Mouse (Mus musculus) frontal cortex, adult 2 months (tissue): Measurements from ENCODE around the gene Kcnk4. TPM values are rescaled to one million over a fixed set of nuclear protein-coding genes. Genes with fewer than 3 reads are reported as not detected.
"Not testable (repeated sequence)": the region's sequence is repeated elsewhere in the genome, so short reads cannot be mapped to it uniquely, and the experiment has no call there.

Experiments used
- DNase-seq, 2 experiments: peaks; one replicate each; pipeline ENCODE4 v3.0.0; 2022; ENCODE audit warnings: low spot score in 1 of 2; ENCODE audit errors: extremely low spot score in 1 of 2
- polyA plus RNA-seq: library from polyadenylated mRNA; depleted of rRNA; stranded (reverse); fragments of >200 nt; gene quantifications from 2 replicates; pipeline ENCODE4 v1.2.3, GENCODE M21; 2012

Gene Kcnk4
- polyA plus RNA-seq, 1 experiment = 22.3 TPM

DNA sequence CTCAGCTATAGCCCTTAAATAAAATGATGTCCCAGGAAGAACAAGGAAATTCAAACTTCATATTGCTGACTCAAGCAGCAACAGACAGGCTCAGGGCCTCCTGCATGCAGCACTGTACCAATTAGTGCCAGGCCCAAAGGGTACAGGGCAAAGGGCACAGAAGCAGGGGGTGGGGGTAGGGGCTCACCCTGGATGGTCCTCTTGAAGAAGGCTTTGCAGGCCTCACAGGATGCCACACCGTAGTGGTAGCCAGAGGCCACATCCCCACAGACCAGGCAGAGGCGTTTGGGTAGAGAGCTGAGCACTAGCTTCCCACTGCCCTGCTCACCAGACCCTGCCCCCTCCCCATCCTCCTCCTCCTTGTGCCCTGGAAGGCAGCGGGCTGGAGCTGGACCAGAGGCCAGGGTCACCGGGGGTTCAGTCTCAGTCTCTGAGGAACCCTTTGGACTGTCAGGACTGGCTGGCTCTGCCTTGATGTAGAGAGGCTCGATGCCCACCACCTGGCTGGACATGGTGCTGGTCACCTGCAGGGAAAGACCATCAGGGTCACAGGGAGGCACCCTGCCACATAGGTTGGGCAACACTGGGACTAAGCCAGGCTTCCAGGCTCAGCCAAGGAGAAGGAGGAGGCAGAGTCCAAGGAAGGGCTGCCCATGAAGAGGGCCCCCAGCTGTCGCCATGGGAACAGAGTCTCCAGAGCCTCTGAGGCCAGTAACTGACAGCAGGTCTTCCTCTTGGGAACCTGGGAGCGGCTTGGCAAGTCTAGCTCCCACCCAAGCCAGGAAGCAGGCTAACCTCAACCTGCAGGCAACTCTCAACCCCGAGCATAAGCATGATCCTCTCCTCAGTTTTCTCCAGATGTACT, 14.2 kb downstream of the Kcnk4 start:
- DNase-seq = no peak

DNA sequence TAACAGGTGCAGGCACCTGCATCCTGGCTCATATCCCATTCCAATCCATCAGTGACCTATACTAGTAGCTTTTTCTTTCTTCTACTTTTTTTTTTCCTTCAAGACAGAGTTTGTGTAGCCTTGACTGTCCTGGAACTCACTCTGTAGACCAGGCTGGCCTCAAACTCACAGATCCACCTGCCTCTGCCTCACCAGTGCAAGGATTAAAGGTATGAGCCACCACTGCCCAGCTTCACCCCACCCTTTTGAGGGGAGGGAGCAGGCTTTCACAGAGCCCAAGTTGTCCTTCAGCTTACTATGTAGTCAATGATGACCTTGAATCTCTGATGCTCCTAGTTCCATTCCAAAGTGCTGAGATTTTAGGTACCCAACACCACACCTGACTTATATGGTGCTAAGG, 14.9 kb downstream of the Kcnk4 start:
- DNase-seq = no peak

DNA sequence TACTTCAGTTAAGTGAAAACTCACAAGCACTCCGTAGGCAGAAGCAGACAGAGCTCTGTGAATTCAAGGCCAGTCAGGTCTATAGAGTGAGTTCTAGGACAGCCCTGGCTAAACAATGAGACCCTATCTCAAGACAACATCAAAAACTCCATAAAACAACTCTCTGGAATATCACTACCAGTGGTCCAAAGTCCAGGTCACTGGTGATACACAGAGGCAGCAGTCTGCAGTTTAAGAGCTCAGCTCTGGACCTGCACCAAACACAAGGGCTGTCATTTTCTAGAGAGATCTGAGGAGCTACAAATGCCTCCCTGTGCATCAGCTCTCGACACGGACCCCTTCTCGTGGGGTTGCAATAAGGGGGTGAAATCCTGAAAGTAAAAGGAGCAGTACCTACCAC, 16.0 kb downstream of the Kcnk4 start:
- DNase-seq = no peak

DNA sequence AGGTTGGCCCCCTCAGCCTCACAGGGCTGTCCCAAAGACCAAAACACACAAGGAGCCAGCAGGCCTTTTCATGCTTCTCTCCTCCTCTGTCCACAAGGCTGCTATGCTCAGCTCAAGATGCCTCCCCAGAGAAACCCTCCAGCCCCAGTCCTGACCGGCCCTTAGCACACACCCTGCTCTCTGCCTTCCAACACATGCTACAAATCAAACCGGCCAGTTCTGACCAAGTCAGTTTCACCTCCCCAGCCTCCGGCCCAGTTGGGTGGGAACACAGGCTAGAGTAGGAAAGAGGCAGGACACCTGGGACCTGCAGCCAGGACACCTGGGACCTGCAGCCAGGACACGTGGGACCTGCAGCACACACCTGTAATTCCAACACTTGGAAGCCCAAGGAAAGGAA, 17.8 kb downstream of the Kcnk4 start:
- DNase-seq = no peak

DNA sequence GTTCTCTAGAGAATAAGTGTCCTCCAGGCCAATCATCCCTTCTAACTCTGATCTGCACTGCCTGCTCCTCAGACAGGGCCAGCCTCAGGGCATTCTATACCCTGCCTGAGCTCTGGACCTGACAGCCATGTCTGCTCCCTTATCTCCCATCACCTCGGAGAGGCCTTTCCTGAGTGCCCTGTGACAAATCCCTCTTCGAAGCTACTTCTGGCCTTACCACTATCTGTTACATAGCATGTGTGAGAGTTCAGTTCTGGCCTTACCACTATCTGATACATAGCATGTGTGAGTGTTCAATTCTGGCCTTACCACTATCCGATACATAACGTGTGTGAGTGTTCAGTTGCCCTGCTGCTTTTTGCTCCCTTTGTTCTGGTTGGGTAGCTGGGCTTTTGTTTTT, 19.0 kb downstream of the Kcnk4 start:
- DNase-seq = no peak

DNA sequence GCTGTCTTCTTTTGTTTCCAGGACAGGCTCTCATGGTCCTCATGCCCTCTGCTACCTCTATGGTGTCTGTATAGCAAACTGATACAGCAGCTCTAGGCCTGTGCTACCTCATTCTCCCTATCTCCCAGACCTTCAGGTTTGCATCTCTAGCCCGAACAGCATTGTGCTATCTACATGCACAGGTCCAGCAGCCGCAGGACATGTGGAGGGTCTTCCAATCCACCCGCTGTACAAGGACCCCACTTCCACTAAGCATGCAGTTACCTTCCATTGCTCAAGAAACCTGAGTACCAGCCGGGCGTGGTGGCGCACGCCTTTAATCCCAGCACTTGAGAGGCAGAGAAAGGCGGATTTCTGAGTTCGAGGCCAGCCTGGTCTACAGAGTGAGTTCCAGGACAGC, 19.8 kb downstream of the Kcnk4 start:
- DNase-seq = no peak

DNA sequence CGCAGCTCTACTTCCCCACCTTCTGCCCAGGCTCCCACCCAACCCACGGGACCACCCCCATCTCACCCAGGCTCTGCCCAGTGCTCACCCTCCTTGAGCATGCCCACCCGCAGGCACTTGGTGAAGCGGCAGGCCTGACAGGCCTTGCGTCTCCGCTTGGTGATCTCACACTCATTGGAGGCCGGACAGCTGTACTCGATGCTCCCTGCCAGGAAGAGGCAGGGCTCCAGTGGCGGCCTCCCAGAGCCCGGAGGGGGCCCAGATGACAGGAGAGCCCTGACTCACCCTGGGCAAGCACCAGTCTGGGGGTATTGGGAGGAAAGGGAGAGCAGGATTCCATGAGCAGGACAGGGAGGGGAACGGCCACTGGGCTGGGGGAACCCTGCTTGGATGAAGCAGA, 20.3 kb downstream of the Kcnk4 start:
- DNase-seq = no peak

DNA sequence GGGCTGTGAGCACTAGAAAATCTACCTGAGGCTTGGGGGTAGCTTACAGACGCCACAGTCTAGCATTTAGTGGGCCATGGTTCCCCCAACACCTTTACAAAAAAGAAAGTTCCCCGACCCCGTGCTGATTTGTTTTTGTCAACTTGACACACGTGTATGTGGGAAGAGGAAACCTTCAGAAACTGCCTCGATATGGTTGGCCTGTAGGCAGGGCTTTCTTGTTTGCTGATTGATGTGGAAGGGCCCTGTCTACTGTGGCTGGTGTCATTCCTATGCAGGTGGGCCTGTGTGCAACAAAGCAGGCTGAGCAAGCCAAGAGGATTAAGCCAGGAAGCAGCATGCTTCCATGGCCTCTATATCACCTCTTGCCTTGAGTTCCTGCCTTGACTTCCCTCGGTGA, 21.3 kb downstream of the Kcnk4 start:
- DNase-seq = no peak

DNA sequence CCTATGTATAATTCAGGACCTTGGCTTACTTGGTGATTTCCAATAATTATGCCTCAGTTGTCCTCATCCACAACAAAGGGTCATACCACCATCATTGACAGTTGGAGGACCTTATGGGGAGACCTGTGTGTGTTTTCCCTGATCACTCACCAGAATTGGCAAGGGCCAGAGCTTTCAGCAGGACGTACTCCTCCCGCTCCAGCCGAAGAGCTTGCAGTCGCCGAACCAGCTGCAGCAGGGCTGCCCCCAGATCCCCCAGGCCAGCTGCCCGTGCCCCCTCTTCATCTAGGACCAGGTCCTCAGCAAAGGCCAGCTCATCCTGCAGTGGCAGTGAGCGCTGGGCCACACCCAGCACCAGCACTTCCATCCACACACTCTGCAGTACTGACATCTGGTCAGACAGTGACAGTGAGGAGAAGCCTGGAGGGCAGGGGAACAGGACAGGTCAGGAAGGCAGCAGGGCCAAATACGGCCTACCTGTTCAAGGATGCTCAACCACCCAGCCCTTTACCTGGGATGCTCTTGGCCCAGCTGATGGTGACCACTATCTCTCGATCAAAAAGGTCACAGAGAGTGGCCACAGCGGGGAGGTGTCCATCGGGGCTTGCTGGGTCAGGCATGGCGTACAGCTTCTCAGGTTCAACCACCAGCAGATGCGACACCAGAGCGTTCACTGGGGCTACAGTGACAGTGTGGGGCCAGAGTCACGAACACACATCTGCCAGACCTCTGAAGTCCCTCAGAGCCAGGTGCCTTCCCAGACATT, 21.9 kb downstream of the Kcnk4 start:
- DNase-seq = no peak

DNA sequence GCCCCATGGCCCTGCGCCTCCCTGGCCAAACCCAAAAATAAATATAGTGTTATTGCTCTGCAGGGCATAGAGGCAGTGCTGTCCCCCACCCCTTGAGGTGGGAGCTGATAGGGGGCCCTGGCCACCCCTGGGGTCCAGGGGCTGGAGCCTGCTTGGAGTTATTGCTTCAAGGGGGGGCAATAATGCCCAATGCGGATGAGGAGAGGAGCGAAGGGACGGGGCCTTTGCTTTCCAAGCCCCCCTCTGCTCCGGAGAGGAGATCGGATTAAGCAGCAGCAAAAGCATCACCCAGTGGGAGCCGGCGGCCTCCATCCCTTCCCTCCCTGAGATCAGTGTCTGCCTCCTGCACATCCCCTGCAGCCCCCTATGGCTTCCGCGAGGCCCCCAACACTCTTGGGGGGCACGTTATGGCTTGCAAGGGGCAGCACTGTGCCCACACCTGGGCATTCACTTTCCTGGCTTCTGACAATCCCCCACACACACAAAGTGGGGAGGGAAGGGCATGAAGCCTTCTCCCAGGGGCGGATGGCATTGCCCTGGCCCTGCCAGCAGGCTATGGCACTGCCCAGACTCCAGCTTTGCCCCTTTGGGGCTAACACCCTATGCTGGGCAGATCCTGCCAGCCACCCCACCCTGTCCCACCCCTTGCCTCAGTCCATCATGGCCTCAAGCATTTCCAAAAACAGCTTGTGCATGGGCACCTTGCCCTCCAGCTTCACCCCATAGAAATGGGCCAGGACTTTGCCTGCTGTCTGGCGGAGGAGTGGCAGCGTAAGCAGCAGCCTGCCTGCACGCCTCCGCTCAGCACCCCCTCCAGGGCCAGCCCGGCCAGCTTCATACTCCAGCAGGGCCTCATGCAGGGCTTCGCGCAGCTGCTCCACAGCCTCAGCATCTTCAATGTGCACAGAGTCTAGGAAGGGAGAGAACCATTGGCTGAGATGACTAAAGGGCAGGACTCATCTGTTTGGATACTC, 22.9 kb downstream of the Kcnk4 start:
- no peak for DNase-seq

DNA sequence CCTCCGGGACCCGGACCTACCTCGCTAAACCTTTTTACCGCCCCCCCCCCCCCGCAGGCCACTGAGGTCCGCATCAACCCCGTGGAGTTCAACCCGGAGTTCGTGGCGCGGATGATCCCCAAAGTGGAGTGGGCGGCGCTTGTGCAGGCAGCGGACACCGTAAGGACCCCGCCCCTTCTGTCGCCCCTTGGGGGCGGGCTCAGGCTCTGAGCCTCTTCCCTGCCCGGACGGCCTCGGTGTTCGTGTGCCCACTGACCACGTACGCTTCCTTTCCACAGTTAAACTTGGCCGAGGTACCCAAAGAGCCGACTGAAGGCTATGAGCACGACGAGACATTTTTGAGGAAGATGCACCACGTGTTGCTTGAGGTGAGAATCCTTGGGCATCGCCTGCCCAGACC, 24.0 kb downstream of the Kcnk4 start:
- DNase-seq = not testable (repeated sequence)

DNA sequence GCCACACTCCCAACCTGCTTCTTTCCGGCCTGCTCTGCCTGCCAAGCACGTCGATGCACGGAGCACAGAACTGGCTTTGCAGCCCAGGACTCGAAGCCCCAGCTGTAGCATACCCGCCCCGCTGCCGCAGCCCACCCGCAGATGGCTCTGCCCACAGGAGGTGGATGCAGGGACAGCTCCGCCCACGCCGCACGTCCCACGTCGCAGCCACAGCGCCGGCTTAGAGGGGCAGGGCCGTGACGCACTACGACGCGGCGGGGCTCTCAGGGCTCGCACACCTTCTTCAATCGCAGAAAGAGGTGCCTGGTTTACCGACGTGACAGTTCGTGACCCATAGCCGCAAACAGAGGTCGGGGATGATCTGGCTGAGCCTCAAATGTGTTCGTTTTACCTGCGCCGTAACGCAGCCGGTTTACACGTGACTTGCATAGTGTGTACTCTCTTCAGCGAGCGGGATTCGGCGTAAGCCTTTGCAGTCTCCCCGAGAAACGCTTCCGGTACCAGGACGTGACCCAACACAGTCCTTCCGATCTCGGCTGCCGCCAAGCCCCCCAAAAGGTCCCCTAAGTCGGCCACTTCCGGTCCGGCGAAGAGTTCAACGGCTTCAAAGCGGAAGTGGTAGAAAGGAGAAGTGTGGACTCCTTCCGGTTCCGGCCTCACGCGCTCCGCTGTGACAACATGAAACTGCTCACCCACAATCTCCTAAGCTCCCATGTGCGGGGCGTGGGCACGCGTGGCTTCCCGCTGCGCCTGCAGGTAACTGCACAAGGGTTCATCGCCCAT, 24.6 kb downstream of the Kcnk4 start, which contains the start of the genes Trmt112 and Prdx5:
Gene Trmt112 (plus strand): TSS at position 192 of the 783 bp plus-strand sequence.
Gene Prdx5 (minus strand): TSS at position 600 of the 783 bp plus-strand sequence.
- DNase-seq = peak; percentile 93 to 94

DNA sequence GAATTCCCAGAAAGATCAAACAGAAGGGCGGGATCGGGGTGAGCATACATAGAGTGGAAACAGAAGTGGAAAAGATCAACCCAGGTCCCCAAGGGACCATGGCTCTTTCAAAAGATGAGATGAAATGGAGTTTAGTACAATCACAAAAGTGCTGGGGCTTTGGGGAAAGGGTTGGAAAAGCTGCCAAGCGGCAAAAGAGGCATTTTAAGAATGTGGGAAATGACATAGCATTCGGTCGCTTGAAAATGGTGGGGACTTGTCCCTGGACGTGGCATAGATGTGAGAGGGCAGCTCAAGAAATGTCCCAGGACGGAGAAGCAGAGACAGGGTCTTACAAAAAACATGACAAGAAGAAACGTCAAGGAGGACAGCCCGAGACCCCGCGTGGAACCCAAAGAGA, 25.3 kb downstream of the Kcnk4 start:
- no peak for DNase-seq

DNA sequence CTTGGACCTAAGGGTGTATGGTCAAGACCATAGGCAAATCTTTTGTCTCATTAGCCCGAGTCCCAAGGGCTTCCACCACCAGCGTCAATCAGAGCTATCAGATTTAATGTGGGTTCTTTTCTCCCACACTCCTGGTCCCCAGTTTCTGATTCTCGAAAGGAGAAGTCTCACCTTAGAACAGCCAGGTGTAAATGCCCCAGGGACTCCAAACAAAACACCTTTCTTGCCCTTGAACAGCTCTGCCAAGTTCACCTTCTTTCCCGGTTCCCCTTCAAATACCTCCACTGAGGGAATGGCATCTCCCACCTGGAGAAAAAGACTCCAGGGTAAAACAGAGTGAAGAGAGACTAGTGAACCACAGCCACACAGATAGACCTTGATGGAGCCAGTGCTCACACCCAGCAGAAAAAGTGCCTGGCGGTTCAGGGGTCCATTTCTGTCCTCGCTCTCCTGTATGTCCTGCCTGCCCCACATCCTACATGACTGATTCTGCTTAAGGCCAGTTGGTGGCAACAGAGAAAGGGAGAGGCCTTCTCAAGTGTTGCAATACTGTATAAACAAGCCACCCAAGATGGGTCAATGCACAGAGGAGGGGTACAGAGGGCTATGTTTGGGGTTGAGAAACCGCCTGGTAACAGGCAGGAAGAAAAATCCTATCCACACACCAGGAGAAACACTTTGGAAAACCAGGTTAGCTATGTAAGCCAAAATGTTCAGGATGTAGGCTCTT, 26.3 kb downstream of the Kcnk4 start:
- DNase-seq = no peak

DNA sequence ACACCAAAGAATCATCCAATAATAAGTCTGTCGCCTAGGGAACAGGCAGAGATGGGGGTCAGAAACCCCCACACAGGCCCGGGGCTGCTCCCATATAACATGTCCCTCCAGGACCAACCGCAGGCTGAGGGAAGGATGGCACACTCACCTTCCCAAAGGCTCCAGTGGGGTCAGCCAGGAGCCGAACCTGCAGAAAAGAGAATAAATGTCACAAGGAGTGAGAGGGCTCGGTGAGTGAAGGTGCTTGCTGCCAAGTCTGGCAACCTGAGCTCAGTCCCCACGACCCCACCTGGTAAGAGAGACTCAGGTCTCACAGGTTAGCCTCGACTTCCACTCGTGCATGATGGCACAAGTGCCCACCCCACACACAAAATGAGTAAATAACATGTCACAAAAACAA, 27.2 kb downstream of the Kcnk4 start:
- DNase-seq = no peak

DNA sequence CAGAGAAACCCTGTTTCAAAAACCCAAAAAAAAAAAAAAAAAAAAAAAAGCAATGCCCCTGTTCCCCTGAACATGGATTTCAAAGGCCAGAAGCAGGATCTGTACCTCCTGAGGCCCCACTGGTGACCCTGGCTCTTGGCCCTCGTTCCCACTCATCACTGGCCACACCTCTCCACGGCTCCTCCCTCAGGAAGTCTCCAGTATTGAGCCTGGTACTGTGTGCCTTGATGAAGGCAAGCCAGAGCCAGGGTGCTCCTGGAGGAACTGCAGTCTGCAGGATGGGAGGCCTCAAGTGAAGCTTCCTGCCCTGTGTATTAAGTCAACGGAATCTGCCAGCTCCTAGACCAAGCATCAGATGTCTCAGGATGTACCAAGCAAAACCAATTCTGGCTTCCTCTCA, 28.1 kb downstream of the Kcnk4 start:
- no peak for DNase-seq

DNA sequence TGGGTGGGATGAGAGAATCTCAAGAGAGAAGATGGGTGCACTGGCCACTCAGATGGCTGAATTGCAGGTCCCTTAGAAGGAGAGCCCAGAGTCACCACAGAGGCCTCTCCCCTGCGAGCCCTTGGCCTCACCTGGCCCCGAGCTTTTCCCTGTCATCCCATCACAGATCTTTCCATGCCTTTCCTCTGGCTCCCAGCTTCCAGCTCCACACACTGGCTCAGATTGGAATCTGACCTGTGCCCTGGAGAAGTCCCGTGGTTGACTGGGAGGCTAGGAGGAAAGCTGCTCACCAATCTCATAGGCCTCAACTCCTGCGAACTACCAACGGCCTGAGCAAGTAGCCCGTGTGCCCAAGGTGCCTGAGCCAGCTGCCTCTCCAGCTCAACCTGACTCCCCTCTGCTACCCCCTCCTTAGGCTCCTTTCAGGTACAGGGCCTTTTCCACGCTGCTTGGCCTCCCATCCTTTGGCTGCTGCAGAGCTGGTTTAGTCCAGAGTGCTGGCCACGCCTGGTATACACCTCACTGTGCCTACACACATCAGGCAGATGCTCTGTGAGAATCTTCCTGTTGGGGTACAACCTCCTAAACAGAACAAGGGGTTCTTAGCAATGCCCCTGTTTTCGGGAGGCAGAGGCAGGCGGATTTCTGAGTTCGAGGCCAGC, 28.7 kb downstream of the Kcnk4 start:
- no peak for DNase-seq

DNA sequence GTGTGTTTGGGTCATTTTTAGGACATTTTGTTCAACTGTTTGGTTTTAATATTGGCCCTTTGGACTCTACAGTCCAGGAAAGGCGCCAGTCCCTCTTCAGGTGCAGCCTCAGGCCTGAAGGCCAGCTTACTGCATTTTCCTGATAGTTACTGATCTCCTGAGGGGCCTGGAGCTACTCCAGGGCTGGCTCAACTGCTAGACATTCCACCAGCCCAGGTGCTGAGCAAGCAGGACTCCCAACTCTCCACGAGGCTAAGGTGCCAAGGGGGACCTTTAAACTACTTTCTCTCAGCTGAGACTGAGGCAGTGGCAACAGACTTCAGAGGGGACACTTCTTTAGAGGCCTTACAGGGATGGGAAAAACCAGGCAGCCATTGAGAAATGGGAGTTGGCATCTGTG, 29.5 kb downstream of the Kcnk4 start:
- DNase-seq = no peak

DNA sequence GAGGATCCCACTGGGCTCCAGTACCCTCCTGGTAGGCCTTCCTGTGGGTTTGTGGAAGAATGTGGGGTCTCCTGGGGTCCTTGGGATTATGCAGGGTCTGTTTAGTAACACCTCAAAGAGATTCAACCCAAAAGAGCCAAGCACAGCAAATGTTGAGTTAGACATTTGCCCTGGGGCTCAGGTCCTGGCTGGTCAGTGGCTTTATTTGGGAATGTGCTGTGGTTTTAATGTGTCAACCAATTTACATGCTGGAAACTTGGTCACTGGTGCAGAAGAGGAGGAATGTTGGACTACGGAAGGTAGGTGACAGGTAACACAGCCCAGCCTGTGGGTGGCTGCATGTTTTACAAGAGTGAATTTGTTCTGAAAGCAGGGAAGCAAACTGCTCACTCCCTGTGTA, 31.3 kb downstream of the Kcnk4 start:
- DNase-seq = no peak
